Mouse (Mus musculus): ENCODE results near the gene Dnah7b. TPM values are rescaled to one million over a fixed set of nuclear protein-coding genes. Genes with fewer than 3 reads are reported as not detected.
"Not testable (repeated sequence)": the region's sequence is repeated elsewhere in the genome, so short reads cannot be mapped to it uniquely, and the experiment has no call there.

Gene Dnah7b
- polyA plus RNA-seq, 1 experiment, result 0.01 TPM

DNA sequence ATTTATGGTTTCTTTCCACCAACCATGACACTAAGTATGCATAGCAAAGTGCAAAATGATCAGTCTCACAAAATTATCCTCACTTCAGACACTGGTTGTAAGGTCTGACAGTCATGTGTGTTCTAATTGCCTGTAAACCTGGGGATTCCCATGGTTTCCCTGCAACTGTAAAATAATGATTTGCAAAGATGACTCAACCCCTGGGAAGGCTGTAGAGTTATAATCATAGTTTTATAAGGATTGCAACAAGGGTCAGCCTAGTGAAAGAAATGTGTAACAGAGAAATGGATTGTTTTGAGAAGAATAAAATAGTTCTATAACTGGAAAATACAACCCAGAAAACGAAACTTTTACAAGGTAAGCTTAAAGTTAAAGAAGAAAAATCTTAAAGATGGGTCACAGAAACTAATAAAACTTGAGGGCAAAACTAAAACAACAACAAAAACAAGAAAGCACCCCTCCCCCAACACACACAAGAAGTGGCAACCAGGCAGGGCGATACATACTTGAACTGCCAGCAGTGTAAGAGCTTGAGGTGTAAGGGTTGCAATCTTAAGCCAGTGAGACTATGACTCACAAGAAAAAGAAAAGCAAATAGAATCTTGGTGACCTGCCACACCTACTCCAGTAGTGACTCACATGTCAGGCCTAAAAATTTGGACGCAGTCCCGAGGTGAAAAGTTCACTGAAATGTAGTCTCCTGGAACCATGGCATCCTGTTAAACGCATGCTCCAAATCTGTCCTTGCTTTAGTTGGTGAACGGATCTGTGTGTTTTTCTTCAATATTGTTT is 342.4 kb downstream of the Dnah7b start:
- WGBS, result 55% methylated on average over 6 of the region's 6 CpGs
- Histone ChIP-seq H3K27ac (ENCODE audit: insufficient read depth, low read depth, low read length) (no peak overlapping the region), H3K27me3 (ENCODE audit: control insufficient read depth, insufficient read depth, low read length) (no peaks in the 10 kb centered on the region), H3K4me1 (ENCODE audit: control insufficient read depth, insufficient read depth, insufficient read length, low read length) (no peaks in the 10 kb centered on the region), H3K4me3 (ENCODE audit: low read depth, low read length) (no peak overlapping the region), H3K36me3 (ENCODE audit: control insufficient read depth, insufficient read depth, low read length) (no peaks in the 10 kb centered on the region)
- TF ChIP-seq POLR2A (IDR thresholded peaks at IDR 0.05; ENCODE audit: low read depth, low read length) (no peak), CTCF (IDR thresholded peaks at IDR 0.05; ENCODE audit: extremely low read depth, insufficient read length, insufficient replicate concordance, low read depth, low read length) (no peak)

- WGBS, result 63% methylated on average over 7 of the region's 7 CpGs
- not testable (repeated sequence) for H3K4me3 ChIP-seq (ENCODE audit: low read depth, low read length); H3K4me1 ChIP-seq (ENCODE audit: control insufficient read depth, insufficient read depth, insufficient read length, low read length); H3K27ac ChIP-seq (ENCODE audit: insufficient read depth, low read depth, low read length); H3K27me3 ChIP-seq (ENCODE audit: control insufficient read depth, insufficient read depth, low read length); H3K36me3 ChIP-seq (ENCODE audit: control insufficient read depth, insufficient read depth, low read length)
These were observed 348.7 kb downstream of the Dnah7b start for GRCm38 (mm10) chr1:46414798-46415197.

DNA sequence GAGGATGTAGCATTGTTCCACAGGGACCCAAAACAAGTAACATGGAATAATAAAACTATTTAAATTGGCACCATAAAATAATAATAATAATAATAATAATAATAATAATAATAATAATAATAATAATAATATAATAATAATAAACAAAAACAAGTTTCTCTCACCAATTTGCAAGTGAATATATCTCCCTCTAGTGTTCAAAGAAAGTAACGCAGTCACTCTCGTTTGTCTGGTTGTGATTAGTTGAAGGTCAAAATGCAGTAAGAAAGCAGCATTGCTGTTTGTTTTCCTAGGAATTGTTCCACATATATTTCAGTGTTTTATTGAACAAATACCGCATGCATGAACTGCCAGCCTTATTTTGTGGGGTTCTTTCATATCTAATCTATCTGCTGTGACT is 350.8 kb downstream of the Dnah7b start:
- 15% methylated on average over 3 of the region's 3 CpGs for WGBS
- H3K36me3 ChIP-seq (ENCODE audit: control insufficient read depth, insufficient read depth, low read length); H3K27ac ChIP-seq (ENCODE audit: insufficient read depth, low read depth, low read length); H3K4me3 ChIP-seq (ENCODE audit: low read depth, low read length); H3K27me3 ChIP-seq (ENCODE audit: control insufficient read depth, insufficient read depth, low read length); H3K4me1 ChIP-seq (ENCODE audit: control insufficient read depth, insufficient read depth, insufficient read length, low read length): not testable (repeated sequence)

DNA sequence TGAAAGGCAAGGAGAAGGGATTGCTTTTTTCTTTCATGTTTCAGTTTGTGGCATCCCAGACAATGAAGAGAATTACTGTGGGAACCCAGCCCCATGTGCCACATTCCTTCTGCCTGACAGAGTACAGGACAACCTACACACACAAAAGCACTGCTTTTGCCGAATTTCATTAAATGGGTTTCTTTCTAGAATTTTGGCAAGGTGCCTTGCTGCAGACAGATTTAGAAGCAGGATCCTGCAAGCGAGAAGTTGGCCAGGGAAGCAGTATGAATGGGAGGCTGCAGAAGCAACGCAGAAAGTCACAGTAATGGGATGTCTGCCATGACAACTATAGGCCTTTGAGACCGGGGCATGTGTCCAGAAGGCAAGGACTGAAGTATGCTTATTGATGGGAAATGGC is 352.9 kb downstream of the Dnah7b start:
- not testable (repeated sequence) for H3K27me3 ChIP-seq (ENCODE audit: control insufficient read depth, insufficient read depth, low read length); H3K27ac ChIP-seq (ENCODE audit: insufficient read depth, low read depth, low read length); H3K36me3 ChIP-seq (ENCODE audit: control insufficient read depth, insufficient read depth, low read length); H3K4me3 ChIP-seq (ENCODE audit: low read depth, low read length); H3K4me1 ChIP-seq (ENCODE audit: control insufficient read depth, insufficient read depth, insufficient read length, low read length)
- 62% methylated on average over 4 of the region's 4 CpGs for WGBS

Other genes starting within 250 kb of the Dnah7b start
- gene Gm5269, start 176.0 kb upstream of the Dnah7b start, polyA plus RNA-seq (2012; rRNA removed), result not detected in 2 replicates
- 1.3 and 33.7 TPM in 2 replicates for gene Slc40a1, start 139.8 kb upstream of the Dnah7b start, polyA plus RNA-seq (2012; rRNA removed)

Measured in small intestine, adult 2 months (tissue).